Mouse (Mus musculus) mesoderm, embryonic 11.5 days (tissue): ENCODE data around the gene Cnst.

Source experiments
- DNase-seq: peaks from one replicate; pipeline ENCODE4 v3.0.0-alpha.2; 2012; ENCODE audit warnings: low read depth, low spot score

Cnst gene

GRCm38 (mm10) chr1:179545768-179546550, at the start of gene Cnst, which contains the start of gene Tfb2m:
Cnst (plus strand) TSS chr1:179546370.
Tfb2m (minus strand) TSS chr1:179546267.
- DNase-seq = peak; percentile 98

GRCm38 (mm10) chr1:179499257-179499656, 46.9 kb upstream of the Cnst start:
- no peak for DNase-seq

GRCm38 (mm10) chr1:179502565-179502964, 43.6 kb upstream of the Cnst start:
- DNase-seq = no peak

- peak; percentile 56 for DNase-seq
Observed at GRCm38 (mm10) chr1:179506530-179507315, 39.4 kb upstream of the Cnst start.

GRCm38 (mm10) chr1:179510546-179511340, 35.4 kb upstream of the Cnst start:
- DNase-seq = no peak

GRCm38 (mm10) chr1:179511895-179512294, 34.3 kb upstream of the Cnst start:
- DNase-seq = no peak

GRCm38 (mm10) chr1:179516941-179517712, 29.0 kb upstream of the Cnst start:
- peak; percentile 43 for DNase-seq

GRCm38 (mm10) chr1:179517713-179518465, 28.3 kb upstream of the Cnst start, which contains the start of gene Smyd3:
Smyd3 (minus strand) TSS chr1:179518041.
- DNase-seq = peak; percentile 92

GRCm38 (mm10) chr1:179519901-179520300, 26.3 kb upstream of the Cnst start:
- no peak for DNase-seq

GRCm38 (mm10) chr1:179539054-179539453, 7.1 kb upstream of the Cnst start:
- no peak for DNase-seq

GRCm38 (mm10) chr1:179539887-179540286, 6.3 kb upstream of the Cnst start:
- DNase-seq = no peak

GRCm38 (mm10) chr1:179541502-179541901, 4.7 kb upstream of the Cnst start:
- peak; percentile 23 for DNase-seq

GRCm38 (mm10) chr1:179546551-179546917, 364 bp downstream of the Cnst start:
- no peak for DNase-seq

- DNase-seq = no peak
Observed at GRCm38 (mm10) chr1:179547176-179547575, 1.0 kb downstream of the Cnst start.

GRCm38 (mm10) chr1:179548220-179548619, 2.0 kb downstream of the Cnst start:
- DNase-seq = no peak

GRCm38 (mm10) chr1:179548996-179549752, 3.0 kb downstream of the Cnst start:
- DNase-seq = no peak

GRCm38 (mm10) chr1:179551336-179551735, 5.2 kb downstream of the Cnst start:
- DNase-seq = no peak

GRCm38 (mm10) chr1:179551921-179552320, 5.8 kb downstream of the Cnst start:
- no peak for DNase-seq

- no peak for DNase-seq
Observed at GRCm38 (mm10) chr1:179552751-179553150, 6.6 kb downstream of the Cnst start.
